Mouse (Mus musculus): ENCODE measurements around the gene Nav2. TPM values are rescaled to one million over a fixed set of nuclear protein-coding genes. Genes with fewer than 3 reads are reported as not detected.

Nav2 gene
- polyA plus RNA-seq, 1 experiment: 21.9 TPM

GRCm38 (mm10) chr7:49504297-49504696 lies 595.8 kb downstream of the Nav2 start:
- no peak for TF ChIP-seq MYOD1 (IDR thresholded peaks at IDR 0.05; ENCODE audit: control insufficient read depth in 1 of 3, insufficient read length in 2 of 3, low read depth in 2 of 3)
- TF ChIP-seq TCF12 (IDR thresholded peaks at IDR 0.05; ENCODE audit: insufficient read depth, poor library complexity, severe bottlenecking): no peak
- TF ChIP-seq CEBPB (IDR thresholded peaks at IDR 0.05; ENCODE audit: insufficient read depth, poor library complexity, severe bottlenecking): no peak
- TF ChIP-seq SRF (IDR thresholded peaks at IDR 0.05; ENCODE audit: control insufficient read depth, insufficient read length, low read depth): no peak
- no peak for TF ChIP-seq TCF3 (IDR thresholded peaks at IDR 0.05; ENCODE audit: insufficient read length, low read depth)
- TF ChIP-seq POLR2AphosphoS2 (IDR thresholded peaks at IDR 0.05; ENCODE audit: insufficient read length, low read depth): no peak
- no peak for TF ChIP-seq POLR2A (IDR thresholded peaks at IDR 0.05; ENCODE audit: insufficient read length, low read depth)
- no peak for TF ChIP-seq E2F4 (IDR thresholded peaks at IDR 0.05; ENCODE audit: insufficient read depth)
- no peak for TF ChIP-seq REST (IDR thresholded peaks at IDR 0.05; ENCODE audit: insufficient read depth, insufficient read length)
- no peak for TF ChIP-seq USF1 (IDR thresholded peaks at IDR 0.05; ENCODE audit: low read depth)
- TF ChIP-seq MAX (IDR thresholded peaks at IDR 0.05; ENCODE audit: low read depth): no peak
- no peak overlapping the region for H3K4me2 ChIP-seq (ENCODE audit: low read depth)
- no peaks in the 10 kb centered on the region for H3K36me3 ChIP-seq (ENCODE audit: control insufficient read depth, insufficient read depth)
- H3K79me2 ChIP-seq (ENCODE audit: control insufficient read depth, insufficient read depth): no peaks in the 10 kb centered on the region
- no peak overlapping the region for H3ac ChIP-seq (ENCODE audit: control insufficient read depth, insufficient read length)
- H3K27me3 ChIP-seq (ENCODE audit: control insufficient read depth, insufficient read depth, insufficient read length): no peaks in the 10 kb centered on the region
- H3K4me3 ChIP-seq: no peak overlapping the region

DNA sequence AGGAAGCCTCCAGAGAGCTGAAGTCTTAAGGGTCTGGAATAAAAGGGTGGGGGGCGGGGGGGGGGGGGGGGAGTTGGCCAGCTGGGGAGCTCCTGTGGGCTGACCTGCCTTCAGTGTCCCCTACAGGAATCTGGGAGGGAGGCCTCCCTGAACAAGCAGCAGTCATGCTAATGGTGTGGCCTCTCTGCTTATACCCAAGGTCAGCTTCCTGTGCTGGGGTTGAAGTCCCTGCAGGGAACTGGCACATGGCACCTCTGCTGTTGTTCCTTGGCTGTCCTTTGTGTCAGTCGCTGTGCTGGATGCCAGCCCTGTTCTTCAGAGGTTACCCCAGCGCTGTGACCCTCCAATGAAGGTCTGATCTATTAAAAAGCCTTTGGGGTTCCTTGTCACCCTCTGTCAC lies 596.5 kb downstream of the Nav2 start:
- Histone ChIP-seq H3K79me2 (ENCODE audit: control insufficient read depth, insufficient read depth) (no peaks in the 10 kb centered on the region), H3ac (ENCODE audit: control insufficient read depth, insufficient read length) (no peak overlapping the region), H3K27me3 (ENCODE audit: control insufficient read depth, insufficient read depth, insufficient read length) (no peaks in the 10 kb centered on the region), H3K36me3 (ENCODE audit: control insufficient read depth, insufficient read depth) (no peaks in the 10 kb centered on the region), H3K4me2 (ENCODE audit: low read depth) (no peak overlapping the region), H3K4me3 (no peak overlapping the region)
- no peak for TF ChIP-seq SRF (IDR thresholded peaks at IDR 0.05; ENCODE audit: control insufficient read depth, insufficient read length, low read depth)
- TF ChIP-seq POLR2A (IDR thresholded peaks at IDR 0.05; ENCODE audit: insufficient read length, low read depth): no peak
- TF ChIP-seq USF1 (IDR thresholded peaks at IDR 0.05; ENCODE audit: low read depth): no peak
- no peak for TF ChIP-seq MYOG (IDR thresholded peaks at IDR 0.05; ENCODE audit: control insufficient read depth in 1 of 3, insufficient read depth in 1 of 3, insufficient read length in 2 of 3, low read depth in 2 of 3)
- TF ChIP-seq TCF3 (IDR thresholded peaks at IDR 0.05; ENCODE audit: insufficient read length, low read depth): no peak
- no peak for TF ChIP-seq MYOD1 (IDR thresholded peaks at IDR 0.05; ENCODE audit: control insufficient read depth in 1 of 3, insufficient read length in 2 of 3, low read depth in 2 of 3)
- no peak for TF ChIP-seq CEBPB (IDR thresholded peaks at IDR 0.05; ENCODE audit: insufficient read depth, poor library complexity, severe bottlenecking)
- TF ChIP-seq POLR2AphosphoS2 (IDR thresholded peaks at IDR 0.05; ENCODE audit: insufficient read length, low read depth): no peak
- no peak for TF ChIP-seq REST (IDR thresholded peaks at IDR 0.05; ENCODE audit: insufficient read depth, insufficient read length)
- TF ChIP-seq E2F4 (IDR thresholded peaks at IDR 0.05; ENCODE audit: insufficient read depth): no peak
- TF ChIP-seq MAX (IDR thresholded peaks at IDR 0.05; ENCODE audit: low read depth): no peak
- TF ChIP-seq TCF12 (IDR thresholded peaks at IDR 0.05; ENCODE audit: insufficient read depth, poor library complexity, severe bottlenecking): no peak

DNA sequence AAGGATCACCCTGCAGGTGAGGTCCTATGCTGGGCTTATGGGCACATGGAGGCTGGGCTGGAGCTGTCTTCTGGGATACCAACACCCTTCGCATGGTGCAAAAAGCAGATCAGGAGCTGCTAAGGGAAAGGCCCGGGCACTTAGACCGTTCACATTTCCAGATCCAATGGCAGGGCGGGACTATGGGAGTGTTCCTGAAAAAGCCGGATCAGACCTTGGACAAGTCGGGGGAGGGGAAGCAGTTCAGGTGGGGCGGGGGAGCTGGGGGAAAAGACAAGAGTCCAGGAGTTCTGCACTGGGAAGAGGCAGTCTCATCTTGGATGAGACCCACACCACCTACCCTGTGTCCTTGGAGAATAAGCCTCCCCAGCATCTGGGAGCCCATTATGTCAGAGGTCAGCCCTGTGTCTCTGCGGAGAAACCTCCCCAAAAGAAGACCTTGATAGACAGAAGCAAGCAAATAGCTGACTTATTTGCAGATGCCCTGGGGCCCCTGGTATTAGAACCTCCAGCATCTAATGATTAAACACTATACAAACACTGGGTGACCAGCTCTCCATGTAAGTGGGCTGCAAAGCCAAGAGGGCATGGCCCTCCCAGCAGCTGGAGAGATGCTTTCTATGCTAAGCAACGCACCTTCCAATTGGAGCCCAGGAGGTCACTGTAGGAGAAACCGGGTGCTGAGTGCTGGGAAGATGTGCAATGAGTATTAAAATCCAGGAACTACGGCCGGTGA lies 597.7 kb downstream of the Nav2 start:
- no peak for TF ChIP-seq MYOG (IDR thresholded peaks at IDR 0.05; ENCODE audit: control insufficient read depth in 1 of 3, insufficient read depth in 1 of 3, insufficient read length in 2 of 3, low read depth in 2 of 3)
- TF ChIP-seq MAX (IDR thresholded peaks at IDR 0.05; ENCODE audit: low read depth): no peak
- no peak for TF ChIP-seq REST (IDR thresholded peaks at IDR 0.05; ENCODE audit: insufficient read depth, insufficient read length)
- TF ChIP-seq TCF3 (IDR thresholded peaks at IDR 0.05; ENCODE audit: insufficient read length, low read depth): no peak
- TF ChIP-seq MYOD1 (IDR thresholded peaks at IDR 0.05; ENCODE audit: control insufficient read depth in 1 of 3, insufficient read length in 2 of 3, low read depth in 2 of 3): no peak
- no peak for TF ChIP-seq TCF12 (IDR thresholded peaks at IDR 0.05; ENCODE audit: insufficient read depth, poor library complexity, severe bottlenecking)
- no peak for TF ChIP-seq E2F4 (IDR thresholded peaks at IDR 0.05; ENCODE audit: insufficient read depth)
- no peak for TF ChIP-seq POLR2AphosphoS2 (IDR thresholded peaks at IDR 0.05; ENCODE audit: insufficient read length, low read depth)
- no peak for TF ChIP-seq USF1 (IDR thresholded peaks at IDR 0.05; ENCODE audit: low read depth)
- no peak for TF ChIP-seq POLR2A (IDR thresholded peaks at IDR 0.05; ENCODE audit: insufficient read length, low read depth)
- no peak for TF ChIP-seq SRF (IDR thresholded peaks at IDR 0.05; ENCODE audit: control insufficient read depth, insufficient read length, low read depth)
- no peak for TF ChIP-seq CEBPB (IDR thresholded peaks at IDR 0.05; ENCODE audit: insufficient read depth, poor library complexity, severe bottlenecking)
- no peaks in the 10 kb centered on the region for H3K27me3 ChIP-seq (ENCODE audit: control insufficient read depth, insufficient read depth, insufficient read length)
- H3ac ChIP-seq (ENCODE audit: control insufficient read depth, insufficient read length): no peak overlapping the region

GRCm38 (mm10) chr7:49507943-49508506 lies 599.5 kb downstream of the Nav2 start:
- Histone ChIP-seq H3ac (ENCODE audit: control insufficient read depth, insufficient read length) (no peak overlapping the region), H3K27me3 (ENCODE audit: control insufficient read depth, insufficient read depth, insufficient read length) (no peaks in the 10 kb centered on the region), H3K4me2 (ENCODE audit: low read depth) (no peak overlapping the region), H3K36me3 (ENCODE audit: control insufficient read depth, insufficient read depth) (no peaks in the 10 kb centered on the region), H3K4me3 (no peak overlapping the region), H3K79me2 (ENCODE audit: control insufficient read depth, insufficient read depth) (no peaks in the 10 kb centered on the region)
- TF ChIP-seq E2F4 (IDR thresholded peaks at IDR 0.05; ENCODE audit: insufficient read depth) (no peak), POLR2A (IDR thresholded peaks at IDR 0.05; ENCODE audit: insufficient read length, low read depth) (no peak), REST (IDR thresholded peaks at IDR 0.05; ENCODE audit: insufficient read depth, insufficient read length) (no peak), USF1 (IDR thresholded peaks at IDR 0.05; ENCODE audit: low read depth) (no peak), SRF (IDR thresholded peaks at IDR 0.05; ENCODE audit: control insufficient read depth, insufficient read length, low read depth) (no peak), TCF3 (IDR thresholded peaks at IDR 0.05; ENCODE audit: insufficient read length, low read depth) (no peak), CEBPB (IDR thresholded peaks at IDR 0.05; ENCODE audit: insufficient read depth, poor library complexity, severe bottlenecking) (no peak), MYOD1 (IDR thresholded peaks at IDR 0.05; ENCODE audit: control insufficient read depth in 1 of 3, insufficient read length in 2 of 3, low read depth in 2 of 3) (no peak), POLR2AphosphoS2 (IDR thresholded peaks at IDR 0.05; ENCODE audit: insufficient read length, low read depth) (no peak), MYOG (IDR thresholded peaks at IDR 0.05; ENCODE audit: control insufficient read depth in 1 of 3, insufficient read depth in 1 of 3, insufficient read length in 2 of 3, low read depth in 2 of 3) (no peak), TCF12 (IDR thresholded peaks at IDR 0.05; ENCODE audit: insufficient read depth, poor library complexity, severe bottlenecking) (no peak), MAX (IDR thresholded peaks at IDR 0.05; ENCODE audit: low read depth) (no peak)

More for the DNA sequence above, 597.7 kb downstream of the Nav2 start:
- H3K79me2 ChIP-seq (ENCODE audit: control insufficient read depth, insufficient read depth): no peaks in the 10 kb centered on the region
- no peak overlapping the region for H3K4me3 ChIP-seq
- no peaks in the 10 kb centered on the region for H3K36me3 ChIP-seq (ENCODE audit: control insufficient read depth, insufficient read depth)
- no peak overlapping the region for H3K4me2 ChIP-seq (ENCODE audit: low read depth)
